Mouse (Mus musculus) heart, embryonic 11.5 days (tissue): ENCODE measurements around the gene Morc4. TPM values are rescaled to one million over a fixed set of nuclear protein-coding genes. Genes with fewer than 3 reads are reported as not detected.

Experiments used
- ATAC-seq: fragments of 200-750 bp; cut with Nextera tagmentation; replicated peaks from 2 replicates; pipeline ENCODE4 v1.8.0; 2017; ENCODE audit warnings: moderate library complexity; ENCODE audit not compliant: insufficient number of reproducible peaks, low FRiP score, low TSS enrichment
- H3K27ac ChIP-seq: fragments of 300-500 bp; sonication (generic); 2 replicates; pipeline ENCODE4 v1.5.1; 2014; ENCODE audit warnings: mild to moderate bottlenecking, low read depth, low read length
- H3K27me3 ChIP-seq: fragments of 300-500 bp; sonication (generic); 2 replicates; pipeline ENCODE4 v1.6.1; 2014; ENCODE audit warnings: mild to moderate bottlenecking, low read length, mixed read lengths; ENCODE audit not compliant: control insufficient read depth, insufficient read depth
- H3K36me3 ChIP-seq: fragments of 300-500 bp; sonication (generic); 2 replicates; pipeline ENCODE4 v1.6.1; 2014; ENCODE audit warnings: mild to moderate bottlenecking, low read length, moderate library complexity, mixed read lengths; ENCODE audit not compliant: control insufficient read depth, insufficient read depth
- H3K4me1 ChIP-seq: fragments of 300-500 bp; sonication (generic); 2 replicates; pipeline ENCODE4 v1.6.1; 2014; ENCODE audit warnings: low read length; ENCODE audit not compliant: control insufficient read depth, insufficient read depth
- H3K4me2 ChIP-seq: fragments of 300-500 bp; sonication (generic); 2 replicates; pipeline ENCODE4 v1.6.1; 2014; ENCODE audit warnings: mild to moderate bottlenecking, moderate library complexity
- H3K4me3 ChIP-seq: fragments of 300-500 bp; sonication (generic); 2 replicates; pipeline ENCODE4 v1.5.1; 2014; ENCODE audit warnings: low read depth, low read length
- H3K9ac ChIP-seq: fragments of 300-500 bp; sonication (generic); 2 replicates; pipeline ENCODE4 v1.6.1; 2014; ENCODE audit warnings: mild to moderate bottlenecking, low read depth, low read length, moderate library complexity
- H3K9me3 ChIP-seq: fragments of 300-500 bp; sonication (generic); replicated peaks from 2 replicates; pipeline ENCODE4 v1.6.1; 2016; ENCODE audit warnings: low read length; ENCODE audit not compliant: control insufficient read depth
- WGBS: fragments of 180-500 bp; shearing (Covaris S2); extraction: QIAGEN DNeasy Blood & Tissue Kit; methylation state at CpG from one replicate; pipeline ENCODE4 v1.1.7; 2014; ENCODE audit not compliant: insufficient replicate concordance; 5-methylcytosine and 5-hydroxymethylcytosine counted together
- polyA plus RNA-seq: library from polyadenylated mRNA; unstranded; fragments of >200 nt; fragmentation: Nextera tagmentation; extraction: Ambion mirVana; gene quantifications from 2 replicates; pipeline ENCODE4 v1.2.1, GENCODE M21; 2014

Gene Morc4
- polyA plus RNA-seq, 1 experiment from 2014 or later, result 10.3 TPM

DNA sequence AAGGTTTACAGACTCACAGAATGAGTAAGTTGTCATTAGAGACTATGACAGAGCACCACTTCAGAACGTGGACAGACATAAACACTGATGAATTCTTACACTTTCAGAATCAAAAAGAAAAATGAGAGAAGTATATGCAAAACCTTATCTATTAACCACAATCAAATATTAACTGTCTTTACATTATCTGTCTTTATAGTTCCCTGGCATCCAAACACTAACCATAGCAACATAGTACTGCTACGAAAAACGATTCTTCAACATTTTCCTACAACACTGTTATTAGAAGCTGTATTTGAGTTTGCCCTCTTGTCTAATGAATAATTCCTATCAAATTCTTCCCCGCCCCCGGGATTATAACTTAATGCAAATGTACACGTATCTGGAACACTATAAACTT, 30.4 kb downstream of the Morc4 start:
- H3K27ac ChIP-seq, result no peak overlapping the region
- H3K36me3 ChIP-seq, result no peaks in the 10 kb centered on the region
- no peak overlapping the region for H3K4me3 ChIP-seq
- 73% methylated on average over 6 of the region's 6 CpGs for WGBS
- no peaks in the 10 kb centered on the region for H3K27me3 ChIP-seq
- no peaks in the 10 kb centered on the region for H3K4me1 ChIP-seq
- no peak overlapping the region for H3K4me2 ChIP-seq
- ATAC-seq, result no peak
- no peaks in the 10 kb centered on the region for H3K9me3 ChIP-seq
- H3K9ac ChIP-seq, result no peak overlapping the region

DNA sequence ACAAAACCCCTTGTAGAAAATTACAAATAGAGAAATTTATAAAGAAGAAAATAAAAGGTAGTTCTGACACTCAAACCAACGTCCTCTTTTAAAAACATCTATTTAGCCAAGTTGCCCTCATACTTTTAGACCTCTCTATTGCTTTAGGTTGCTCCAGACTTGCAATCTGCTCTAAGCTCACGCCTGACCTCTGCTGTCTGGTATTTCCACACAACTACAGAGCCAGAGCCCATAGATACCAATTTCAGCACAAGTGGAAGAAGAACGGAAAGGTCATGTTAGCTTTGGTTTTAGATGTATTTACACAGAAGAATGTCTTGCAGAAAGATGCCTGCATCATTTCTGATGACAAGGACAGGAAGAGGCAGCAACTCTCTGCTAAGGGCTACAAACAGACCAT, 32.4 kb downstream of the Morc4 start:
- Histone ChIP-seq H3K27ac (no peak overlapping the region), H3K4me3 (no peak overlapping the region), H3K9ac (no peak overlapping the region), H3K9me3 (no peaks in the 10 kb centered on the region), H3K4me1 (no peaks in the 10 kb centered on the region), H3K27me3 (no peaks in the 10 kb centered on the region), H3K36me3 (no peaks in the 10 kb centered on the region), H3K4me2 (no peak overlapping the region)
- no peak for ATAC-seq
- WGBS, result 39% methylated on average over 3 of the region's 3 CpGs

- no peak overlapping the region for H3K4me3 ChIP-seq
- no peaks in the 10 kb centered on the region for H3K9me3 ChIP-seq
- no peak overlapping the region for H3K9ac ChIP-seq
- no peak overlapping the region for H3K27ac ChIP-seq
- no peaks in the 10 kb centered on the region for H3K27me3 ChIP-seq
- WGBS, result 21% methylated on average over 5 of the region's 5 CpGs
- H3K36me3 ChIP-seq, result no peaks in the 10 kb centered on the region
- H3K4me1 ChIP-seq, result no peaks in the 10 kb centered on the region
- ATAC-seq, result no peak
- no peak overlapping the region for H3K4me2 ChIP-seq
These were observed 39.0 kb downstream of the Morc4 start for GRCm38 (mm10) chrX:139832464-139832863.

DNA sequence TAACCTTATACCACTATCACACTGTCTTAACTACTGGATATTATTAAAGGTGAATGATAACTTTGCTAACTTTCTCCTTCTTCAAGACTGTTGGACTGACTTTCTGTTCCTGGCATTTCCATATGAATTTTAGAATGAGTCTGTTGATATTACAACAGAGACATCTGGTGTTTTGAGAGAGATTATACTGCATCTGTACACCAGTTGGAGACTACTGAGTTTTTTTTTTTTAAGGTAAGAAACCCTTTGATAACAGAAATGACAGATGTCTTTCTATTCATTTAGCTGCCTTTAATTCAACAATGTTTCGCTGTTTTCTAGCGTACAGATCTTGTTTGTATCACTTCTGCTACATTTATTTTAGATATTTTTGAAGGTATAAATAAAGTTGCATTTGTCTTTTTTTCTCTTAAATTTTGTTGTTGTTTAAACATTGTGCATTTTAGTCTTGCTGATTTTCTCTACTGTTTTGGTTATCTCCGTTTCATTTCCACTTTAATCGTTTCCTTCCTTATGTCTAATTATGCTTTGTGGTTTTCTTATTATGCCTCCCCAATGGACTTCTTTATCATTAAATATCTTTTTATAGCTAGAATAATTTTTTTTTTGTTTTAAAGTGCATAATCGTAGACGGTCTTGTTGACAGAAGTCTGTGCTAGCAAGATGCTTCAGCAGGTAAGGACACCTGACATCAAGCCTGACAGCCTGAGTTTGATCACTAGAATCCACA, 42.9 kb downstream of the Morc4 start:
- no peaks in the 10 kb centered on the region for H3K4me1 ChIP-seq
- H3K9me3 ChIP-seq, result no peaks in the 10 kb centered on the region
- H3K9ac ChIP-seq, result no peak overlapping the region
- 86% methylated on average over 6 of the region's 6 CpGs for WGBS
- no peaks in the 10 kb centered on the region for H3K36me3 ChIP-seq
- H3K4me2 ChIP-seq, result no peak overlapping the region
- ATAC-seq, result no peak
- H3K27me3 ChIP-seq, result no peaks in the 10 kb centered on the region
- no peak overlapping the region for H3K27ac ChIP-seq
- no peak overlapping the region for H3K4me3 ChIP-seq

GRCm38 (mm10) chrX:139826926-139827325, 44.6 kb downstream of the Morc4 start:
- no peak overlapping the region for H3K4me2 ChIP-seq
- no peaks in the 10 kb centered on the region for H3K27me3 ChIP-seq
- H3K4me3 ChIP-seq, result no peak overlapping the region
- ATAC-seq, result no peak
- no peaks in the 10 kb centered on the region for H3K4me1 ChIP-seq
- no peak overlapping the region for H3K9ac ChIP-seq
- no peaks in the 10 kb centered on the region for H3K36me3 ChIP-seq
- no peak overlapping the region for H3K27ac ChIP-seq
- WGBS, result 67% methylated on average over 4 of the region's 4 CpGs
- H3K9me3 ChIP-seq, result no peaks in the 10 kb centered on the region

DNA sequence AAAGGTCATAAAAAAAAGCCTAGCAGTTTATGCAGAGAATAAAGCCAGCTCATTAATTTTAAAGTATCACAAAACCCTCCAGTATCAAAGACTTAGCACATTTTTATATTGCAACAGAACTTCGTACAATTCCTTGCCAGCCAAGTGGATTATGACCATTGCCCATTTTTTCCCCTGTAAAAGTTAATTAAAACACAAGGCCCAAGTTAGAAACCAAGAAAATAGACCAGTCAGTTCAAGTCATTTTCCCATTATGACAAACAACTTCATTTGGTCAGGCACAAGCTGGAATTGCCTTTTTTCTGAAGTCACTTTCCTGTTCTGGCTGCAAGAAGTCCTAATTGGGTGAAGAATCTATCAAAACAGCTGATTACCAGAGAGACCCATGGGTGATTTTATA, 46.1 kb downstream of the Morc4 start:
- WGBS, result 86% methylated on average over 1 of the region's 1 CpGs
- ATAC-seq, result no peak
- Histone ChIP-seq H3K9me3 (no peaks in the 10 kb centered on the region), H3K4me2 (no peak overlapping the region), H3K27ac (no peak overlapping the region), H3K4me3 (no peak overlapping the region), H3K4me1 (no peaks in the 10 kb centered on the region), H3K9ac (no peak overlapping the region), H3K27me3 (no peaks in the 10 kb centered on the region), H3K36me3 (no peaks in the 10 kb centered on the region)

- H3K27me3 ChIP-seq, result no peaks in the 10 kb centered on the region
- H3K36me3 ChIP-seq, result no peaks in the 10 kb centered on the region
- H3K9ac ChIP-seq, result no peak overlapping the region
- H3K27ac ChIP-seq, result no peak overlapping the region
- no peak for ATAC-seq
- H3K9me3 ChIP-seq, result no peaks in the 10 kb centered on the region
- H3K4me1 ChIP-seq, result no peaks in the 10 kb centered on the region
- 77% methylated on average over 5 of the region's 5 CpGs for WGBS
- no peak overlapping the region for H3K4me3 ChIP-seq
- no peak overlapping the region for H3K4me2 ChIP-seq
These were observed 56.3 kb downstream of the Morc4 start for GRCm38 (mm10) chrX:139815201-139815600.

- no peak overlapping the region for H3K27ac ChIP-seq
- WGBS, result 63% methylated on average over 8 of the region's 8 CpGs
- no peak overlapping the region for H3K4me2 ChIP-seq
- no peaks in the 10 kb centered on the region for H3K4me1 ChIP-seq
- H3K27me3 ChIP-seq, result no peaks in the 10 kb centered on the region
- no peak overlapping the region for H3K4me3 ChIP-seq
- no peaks in the 10 kb centered on the region for H3K9me3 ChIP-seq
- ATAC-seq, result no peak
- no peak overlapping the region for H3K9ac ChIP-seq
- H3K36me3 ChIP-seq, result no peaks in the 10 kb centered on the region
These were observed 57.4 kb downstream of the Morc4 start for GRCm38 (mm10) chrX:139814018-139814635.
